Mouse (Mus musculus): Measurements from ENCODE around the gene Baz2b.
"Not testable (repeated sequence)": the region's sequence is repeated elsewhere in the genome, so short reads cannot be mapped to it uniquely, and the experiment has no call there.

Gene Baz2b

DNA sequence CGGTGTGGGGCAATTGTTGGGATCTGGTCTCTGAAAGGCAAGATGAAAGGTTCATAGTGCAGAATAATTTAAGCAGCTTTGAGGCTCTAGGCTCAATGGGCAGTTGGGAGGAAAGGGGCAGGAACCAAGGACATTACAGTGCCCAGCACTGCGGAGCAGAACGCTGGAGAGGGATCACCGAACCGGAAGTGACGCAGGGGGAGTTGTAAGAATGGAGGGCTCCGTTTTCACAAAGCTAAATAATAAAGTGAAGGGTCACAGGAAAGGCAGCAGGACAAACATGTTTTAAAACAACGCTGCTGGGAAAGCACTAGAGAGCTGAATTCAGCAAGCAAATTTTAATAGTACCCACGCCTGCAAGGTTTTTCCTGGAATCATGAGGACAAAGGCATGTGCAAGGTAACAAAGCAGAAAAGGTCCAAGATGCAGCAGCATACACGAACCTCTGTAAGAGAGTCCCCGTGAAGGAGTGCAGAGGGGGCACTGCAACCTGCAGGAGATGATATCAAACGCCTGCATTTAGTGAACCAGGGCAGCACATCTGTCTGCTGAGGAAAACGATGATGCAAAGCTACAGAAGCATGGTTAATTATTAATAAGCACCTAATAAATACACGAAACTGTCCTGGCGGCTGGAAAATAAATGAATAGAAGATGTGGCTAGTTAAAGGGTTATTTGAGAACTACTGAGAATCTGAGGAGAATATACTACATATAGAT lies 120.0 kb downstream of the Baz2b start:
- no peak for DNase-seq (ENCODE audit: low read depth, low spot score)

DNA sequence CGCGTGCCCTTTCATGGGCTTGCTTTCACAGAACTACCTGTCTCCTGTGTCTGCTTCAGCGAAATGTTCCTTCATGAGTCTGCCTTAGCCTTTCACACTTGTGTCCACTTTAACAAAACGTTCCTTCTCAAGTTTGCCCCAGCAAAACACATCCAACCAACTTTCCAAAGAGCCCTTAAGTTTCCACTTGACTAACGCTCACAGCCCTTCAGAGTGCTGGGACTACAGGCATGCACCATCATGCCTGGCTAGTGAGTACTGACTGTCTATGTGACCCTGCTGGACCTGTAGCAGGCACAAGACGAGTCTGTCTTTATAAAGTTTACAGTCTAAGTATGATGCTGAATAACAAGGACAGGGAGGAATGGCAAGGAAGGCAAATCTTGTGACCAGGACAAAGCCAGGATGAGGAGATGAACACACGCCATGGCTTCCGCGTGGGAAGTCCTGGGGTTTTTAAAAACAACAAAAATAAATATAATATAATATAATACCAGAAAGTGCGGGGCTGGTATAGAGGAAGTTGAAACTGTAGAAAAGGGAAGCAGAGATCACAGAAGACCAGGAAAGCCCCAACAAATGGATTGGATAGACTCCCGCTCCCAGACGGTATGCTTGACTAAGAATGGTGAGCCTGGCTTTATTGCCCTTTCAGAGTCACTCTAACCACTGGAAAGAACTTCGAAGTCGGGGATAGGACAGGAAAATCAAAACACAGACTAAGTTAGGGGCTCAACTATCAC lies 120.7 kb downstream of the Baz2b start:
- DNase-seq (ENCODE audit: low read depth, low spot score), result no peak

DNA sequence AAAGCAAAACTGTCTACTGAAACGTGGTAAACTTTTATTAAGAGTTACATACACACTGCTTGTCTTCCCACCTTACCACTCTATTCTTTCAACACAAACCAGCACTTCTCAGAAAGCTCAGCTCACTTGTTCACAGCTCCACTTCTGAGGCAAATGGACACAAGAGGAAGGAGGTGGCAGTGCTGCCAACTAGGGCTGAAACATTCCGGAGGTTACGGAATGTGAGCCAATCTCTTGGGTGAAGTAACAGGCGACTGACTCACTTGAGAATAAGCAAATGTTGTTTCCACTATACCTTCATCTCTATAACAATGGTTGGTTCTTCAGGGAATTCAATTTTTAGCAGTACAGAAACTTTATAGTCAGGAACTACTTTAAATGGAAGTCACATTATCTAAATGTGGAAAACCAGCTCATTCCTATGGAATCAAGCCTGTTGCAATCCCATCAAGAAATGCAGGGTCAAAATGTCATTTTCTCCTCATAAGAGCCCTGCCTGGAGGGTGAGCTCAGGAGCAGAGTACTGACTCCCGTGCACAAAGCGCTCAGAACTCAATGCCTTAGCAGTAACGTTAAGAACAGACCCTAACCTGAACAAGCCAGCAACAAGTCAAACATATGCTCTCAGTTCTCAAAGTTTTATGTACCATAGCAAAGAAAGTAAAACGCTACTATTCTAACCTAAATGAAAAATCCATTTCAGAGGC lies 123.3 kb downstream of the Baz2b start:
- DNase-seq (ENCODE audit: low read depth, low spot score), result no peak

DNA sequence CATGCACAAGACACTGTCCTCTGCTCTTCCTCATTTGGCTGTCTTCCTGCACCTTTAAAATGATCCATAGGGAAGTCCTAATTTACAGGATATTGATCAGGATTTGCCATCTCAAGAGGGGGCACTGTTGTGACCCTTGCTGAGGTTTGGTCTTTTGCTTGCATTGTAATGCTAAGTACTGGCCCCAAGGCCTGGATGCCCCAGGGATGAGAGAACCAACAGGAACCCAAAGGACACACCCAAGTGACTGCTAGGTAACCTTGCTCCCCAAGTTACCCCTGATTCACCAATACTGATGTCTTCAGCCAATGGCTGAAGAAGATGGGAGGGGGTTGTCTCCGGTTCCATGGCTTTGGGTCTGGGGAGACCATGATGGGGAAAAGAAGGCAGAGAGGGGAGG lies 124.8 kb downstream of the Baz2b start:
- DNase-seq (ENCODE audit: low read depth, low spot score), result no peak

DNA sequence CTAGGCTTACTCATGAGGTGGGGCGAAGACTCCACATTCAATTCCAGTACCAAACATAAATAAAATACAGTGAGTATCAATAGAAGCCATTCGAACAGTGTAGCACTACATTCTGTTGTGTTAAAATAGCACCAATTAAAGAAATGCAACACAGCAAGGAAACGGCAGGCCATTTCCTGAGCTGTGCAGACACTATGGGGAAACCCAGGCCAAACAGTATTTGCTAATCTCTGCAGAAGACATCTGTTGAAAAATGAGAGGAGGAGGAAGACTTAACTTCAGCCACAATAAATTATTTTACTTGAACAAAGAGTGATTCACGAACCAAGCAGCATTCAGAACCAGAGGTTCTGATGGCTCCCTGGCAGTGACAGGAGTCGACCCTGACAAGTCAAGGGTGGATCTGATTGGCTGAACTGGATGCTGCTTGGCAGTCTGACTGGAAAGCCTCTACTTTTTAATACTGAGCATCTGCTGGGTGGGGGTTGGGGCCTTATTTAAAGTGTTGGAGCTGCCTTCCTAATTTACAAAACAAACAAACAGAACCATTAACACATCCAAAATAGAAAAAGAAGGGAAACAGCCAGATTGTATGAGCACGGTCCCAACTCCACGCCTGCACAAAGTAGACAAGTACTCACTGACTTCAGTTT lies 126.5 kb downstream of the Baz2b start:
- no peak for DNase-seq (ENCODE audit: low read depth, low spot score)

DNA sequence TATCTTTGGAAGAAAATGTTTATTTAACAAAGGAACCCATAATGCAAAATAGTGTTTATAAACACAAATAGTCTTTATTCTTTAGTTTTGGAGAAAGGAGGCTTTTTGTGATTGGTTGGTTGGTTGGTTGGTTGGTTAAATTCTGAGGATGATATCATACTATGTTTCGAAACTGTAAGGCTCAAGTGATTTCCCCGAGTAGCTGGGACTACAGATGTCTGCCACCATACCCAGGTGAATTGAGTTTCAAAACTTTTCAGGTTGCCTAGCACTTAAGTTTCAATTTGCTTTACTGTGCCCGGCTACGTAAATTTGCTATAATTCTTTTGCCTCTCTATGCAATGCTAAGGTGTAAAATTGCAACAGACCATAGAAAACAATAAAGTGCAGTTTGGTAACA lies 127.4 kb downstream of the Baz2b start:
- no peak for DNase-seq (ENCODE audit: low read depth, low spot score)

DNA sequence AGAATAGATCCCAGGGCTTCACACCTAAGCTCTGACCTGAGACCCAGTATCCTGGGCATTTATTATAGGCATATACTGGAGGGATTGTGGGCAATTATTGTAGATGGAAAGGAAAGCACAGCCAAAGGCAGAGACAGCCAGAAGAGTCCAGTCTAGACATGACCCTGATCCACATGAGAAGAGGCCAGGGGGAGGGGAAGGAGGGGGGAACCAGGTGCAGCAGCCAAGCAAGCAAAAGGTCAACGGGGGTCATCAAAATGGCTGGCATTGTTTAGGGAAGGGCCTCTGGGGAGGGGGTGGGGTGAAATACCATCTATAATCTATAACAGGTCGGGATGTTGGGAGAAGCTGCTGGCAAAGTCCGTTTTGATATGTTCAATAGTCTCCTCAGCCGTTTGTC lies 128.8 kb downstream of the Baz2b start:
- DNase-seq (ENCODE audit: low read depth, low spot score), result no peak

DNA sequence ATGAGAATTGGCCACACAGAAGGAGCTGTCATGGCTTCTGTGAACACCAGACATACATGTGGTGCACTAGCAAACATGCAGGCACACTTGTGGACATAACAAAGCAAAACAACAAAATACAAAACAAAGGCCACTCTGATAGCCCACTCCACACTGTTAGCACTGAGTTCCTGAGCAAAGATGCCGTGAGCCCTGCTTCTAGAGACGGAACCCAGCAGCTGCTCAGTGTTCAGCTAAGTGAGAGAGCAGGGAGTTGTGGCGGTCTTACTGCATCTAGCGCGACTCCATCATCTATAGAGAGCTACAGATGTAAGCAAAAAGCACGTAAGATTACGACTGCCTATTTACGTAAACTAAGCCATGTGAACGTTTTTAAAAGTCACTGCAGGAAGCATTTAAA lies 132.0 kb downstream of the Baz2b start:
- DNase-seq (ENCODE audit: low read depth, low spot score), result no peak

DNA sequence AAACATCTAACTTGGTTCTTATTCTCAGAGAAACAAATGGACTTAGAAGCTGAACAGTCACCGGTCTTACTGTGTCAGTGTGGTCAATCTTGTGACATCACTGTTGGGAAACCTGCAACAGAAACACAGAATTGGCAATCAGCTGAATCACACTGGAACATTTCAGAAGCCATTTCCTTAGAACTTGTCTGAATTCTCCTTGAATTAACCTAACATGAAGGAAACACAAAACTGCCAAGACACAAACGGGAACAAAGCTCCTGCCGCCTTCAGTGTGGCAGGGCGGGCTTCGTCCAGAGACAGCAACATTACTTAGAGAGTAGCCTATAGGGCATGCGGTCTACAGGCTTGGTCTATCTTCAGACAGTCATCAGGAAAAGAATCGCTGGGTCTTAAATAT lies 132.8 kb downstream of the Baz2b start:
- DNase-seq (ENCODE audit: low read depth, low spot score), result no peak

DNA sequence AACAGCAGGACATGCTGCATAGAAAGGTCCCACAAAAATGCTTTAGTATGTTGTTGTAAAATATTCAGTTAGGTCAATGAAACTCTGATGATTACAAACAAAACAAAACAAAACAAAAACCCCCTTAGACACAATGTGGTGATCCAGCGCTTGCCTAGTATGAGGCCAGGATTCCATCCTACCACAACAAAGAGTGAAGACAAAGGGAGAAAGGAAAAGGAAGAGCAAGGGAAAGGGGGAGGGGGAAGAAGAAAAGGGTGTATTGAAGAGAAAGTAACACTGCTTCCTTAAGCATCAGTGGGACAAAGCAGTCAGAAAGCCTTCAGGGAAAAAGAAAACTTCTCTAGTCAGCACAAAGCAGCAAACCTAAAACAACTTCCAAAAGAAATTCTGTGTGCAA lies 133.6 kb downstream of the Baz2b start:
- no peak for DNase-seq (ENCODE audit: low read depth, low spot score)

DNA sequence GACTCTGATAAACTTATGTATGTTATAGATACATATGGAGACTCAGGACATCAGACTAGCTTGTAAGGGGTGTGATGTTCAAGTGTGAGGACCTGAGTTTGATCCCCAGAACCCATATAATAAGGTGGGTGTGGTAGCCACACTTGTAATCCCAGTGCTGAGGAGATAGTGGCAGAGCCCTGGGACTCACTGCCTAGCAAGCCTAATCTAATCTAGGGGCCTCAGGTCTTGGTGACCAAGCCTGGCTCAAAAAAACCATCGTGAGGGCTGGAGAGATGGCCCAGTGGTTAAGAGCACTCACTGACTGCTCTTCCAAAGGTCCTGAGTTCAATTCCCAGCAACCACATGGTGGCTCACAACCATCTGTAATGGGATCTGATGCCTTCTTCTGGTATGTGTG lies 135.8 kb downstream of the Baz2b start:
- DNase-seq (ENCODE audit: low read depth, low spot score), result not testable (repeated sequence)

DNA sequence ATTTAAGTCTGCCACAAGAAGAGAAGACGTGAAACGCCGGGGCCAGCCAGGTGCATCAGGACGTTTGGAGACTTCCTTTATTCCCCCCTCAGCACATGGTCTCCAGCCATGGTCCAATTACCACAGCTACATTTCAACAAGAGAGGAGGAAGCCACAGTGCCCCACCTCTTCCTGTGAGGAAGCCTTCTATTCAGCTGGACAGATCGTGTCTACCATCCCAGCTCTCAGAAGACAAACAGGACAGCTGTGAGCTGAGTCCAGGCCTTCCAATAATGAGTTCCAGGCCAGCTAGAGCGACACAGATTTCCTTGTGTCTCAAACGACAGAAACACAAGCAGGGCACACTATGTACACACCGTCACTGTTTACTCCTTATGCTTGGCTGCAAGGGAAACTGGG lies 137.8 kb downstream of the Baz2b start:
- no peak for DNase-seq (ENCODE audit: low read depth, low spot score)

DNA sequence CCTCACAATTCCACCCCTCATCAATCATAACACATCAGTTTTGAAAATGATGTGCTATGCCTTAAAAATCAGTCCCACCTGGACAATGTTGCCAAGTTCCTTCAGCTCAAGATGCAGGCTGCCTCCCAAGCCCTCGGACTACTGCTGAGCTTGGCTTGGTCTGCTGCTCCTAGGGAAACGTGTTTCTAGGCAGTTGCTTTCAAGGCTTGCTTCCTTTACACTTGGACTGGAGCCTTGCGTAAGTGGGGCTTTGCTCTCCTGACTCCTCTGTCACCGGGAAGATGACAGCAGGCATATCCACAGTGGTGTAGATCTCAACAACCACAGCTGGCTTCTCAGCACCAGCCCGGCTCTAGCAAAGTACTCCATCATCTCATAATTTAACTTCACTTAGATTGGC lies 138.7 kb downstream of the Baz2b start:
- no peak for DNase-seq (ENCODE audit: low read depth, low spot score)

DNA sequence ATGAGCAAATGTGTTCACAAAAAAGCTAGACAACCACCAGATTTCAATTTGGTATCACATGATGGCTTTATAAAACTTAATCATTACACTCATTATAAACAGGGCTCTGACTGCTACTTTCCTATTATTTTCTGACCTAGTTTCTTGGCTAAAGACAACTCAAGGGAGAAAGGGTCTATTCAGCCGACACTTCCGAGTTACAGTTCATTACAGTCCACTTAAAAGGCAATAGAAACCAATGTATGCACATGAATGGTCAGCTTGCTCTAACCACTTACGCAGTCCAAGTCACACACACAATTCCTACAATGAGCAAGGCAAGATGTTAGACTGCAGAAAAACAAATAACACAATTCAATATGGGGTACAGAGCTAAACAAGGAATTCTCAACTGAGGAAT lies 141.2 kb downstream of the Baz2b start:
- DNase-seq (ENCODE audit: low read depth, low spot score), result no peak

DNA sequence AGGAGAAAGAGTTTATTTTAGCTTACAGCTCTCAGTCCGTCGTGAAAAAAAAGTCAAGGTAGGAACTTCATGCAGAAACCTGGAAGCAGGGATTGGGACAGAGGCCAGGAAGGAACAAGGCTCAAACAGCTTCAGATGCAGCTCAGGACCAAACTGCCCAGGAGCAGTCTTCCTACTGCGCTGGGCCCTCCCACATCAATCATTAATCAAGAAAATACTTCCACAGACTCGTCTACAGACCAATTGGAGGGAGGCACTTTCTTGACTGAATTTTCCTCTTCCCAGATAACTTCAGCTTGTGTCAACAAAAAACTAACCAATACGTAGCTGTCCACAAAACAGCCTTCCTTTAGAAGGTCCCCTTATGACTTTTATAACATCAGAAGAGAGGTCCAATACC lies 144.2 kb downstream of the Baz2b start:
- no peak for DNase-seq (ENCODE audit: low read depth, low spot score)

DNA sequence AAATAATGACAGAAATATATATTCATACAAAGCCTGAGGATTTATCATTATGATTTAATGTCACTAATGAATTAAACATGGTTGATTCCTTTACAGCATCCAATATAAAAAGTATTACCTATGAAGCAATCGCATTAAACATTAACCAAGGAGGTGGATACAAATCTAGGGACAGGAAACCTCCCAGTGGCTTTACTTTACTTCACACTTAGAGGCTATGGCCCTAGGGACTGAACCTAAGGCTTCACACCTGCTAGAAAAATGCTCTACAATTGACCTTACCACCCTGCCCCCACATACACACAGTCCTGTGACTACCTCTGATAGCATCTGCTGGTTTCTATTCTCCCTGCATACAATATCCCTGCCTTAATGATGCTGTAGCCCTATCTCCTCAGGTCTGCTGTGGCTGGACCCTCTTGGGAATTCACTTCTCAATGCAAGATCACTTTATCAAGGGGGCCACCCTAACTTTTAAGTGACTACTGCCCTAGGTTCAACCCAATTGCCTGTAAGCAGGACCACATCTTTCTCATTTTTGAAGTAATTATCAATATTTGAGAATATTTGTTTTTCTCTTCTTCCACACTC lies 149.4 kb downstream of the Baz2b start:
- DNase-seq (ENCODE audit: low read depth, low spot score), result no peak

DNA sequence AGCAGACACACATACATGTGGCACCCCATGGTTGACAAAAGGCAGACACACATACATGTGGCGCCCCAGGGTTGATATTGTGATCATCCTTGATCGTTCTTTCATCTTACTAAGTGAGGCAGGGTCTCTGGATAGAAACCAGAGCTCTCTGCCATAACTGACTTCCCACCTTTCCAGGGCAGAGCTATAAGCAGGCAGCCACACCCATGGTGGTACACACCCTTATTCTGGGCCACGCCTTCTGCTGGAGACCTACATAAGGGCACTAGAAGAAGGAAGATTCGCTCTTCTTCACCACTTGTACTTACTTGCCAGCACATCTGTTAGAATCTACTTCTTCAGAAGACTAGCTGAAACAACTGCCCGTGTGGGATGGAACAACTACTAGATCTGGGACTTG lies 150.3 kb downstream of the Baz2b start:
- no peak for DNase-seq (ENCODE audit: low read depth, low spot score)

DNA sequence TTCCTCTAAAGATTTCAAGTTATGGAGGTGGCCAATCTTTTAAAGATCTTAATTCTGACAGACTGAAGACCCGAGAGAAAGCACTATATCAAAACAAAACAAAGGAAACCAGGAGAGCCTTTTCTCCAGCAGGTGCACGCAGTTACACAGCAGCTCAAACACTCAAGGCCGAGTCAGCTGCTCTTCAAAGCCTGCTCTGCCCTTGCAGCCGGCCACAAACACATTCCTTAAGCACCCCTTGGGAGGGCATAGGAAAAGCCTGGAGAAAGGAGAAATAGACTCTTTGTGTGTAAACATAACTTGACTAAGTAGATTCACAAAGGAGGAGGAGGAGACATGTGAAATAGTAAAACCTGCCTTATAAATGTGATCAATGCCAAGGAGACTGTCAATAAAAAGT lies 153.6 kb downstream of the Baz2b start:
- DNase-seq (ENCODE audit: low read depth, low spot score), result no peak

DNA sequence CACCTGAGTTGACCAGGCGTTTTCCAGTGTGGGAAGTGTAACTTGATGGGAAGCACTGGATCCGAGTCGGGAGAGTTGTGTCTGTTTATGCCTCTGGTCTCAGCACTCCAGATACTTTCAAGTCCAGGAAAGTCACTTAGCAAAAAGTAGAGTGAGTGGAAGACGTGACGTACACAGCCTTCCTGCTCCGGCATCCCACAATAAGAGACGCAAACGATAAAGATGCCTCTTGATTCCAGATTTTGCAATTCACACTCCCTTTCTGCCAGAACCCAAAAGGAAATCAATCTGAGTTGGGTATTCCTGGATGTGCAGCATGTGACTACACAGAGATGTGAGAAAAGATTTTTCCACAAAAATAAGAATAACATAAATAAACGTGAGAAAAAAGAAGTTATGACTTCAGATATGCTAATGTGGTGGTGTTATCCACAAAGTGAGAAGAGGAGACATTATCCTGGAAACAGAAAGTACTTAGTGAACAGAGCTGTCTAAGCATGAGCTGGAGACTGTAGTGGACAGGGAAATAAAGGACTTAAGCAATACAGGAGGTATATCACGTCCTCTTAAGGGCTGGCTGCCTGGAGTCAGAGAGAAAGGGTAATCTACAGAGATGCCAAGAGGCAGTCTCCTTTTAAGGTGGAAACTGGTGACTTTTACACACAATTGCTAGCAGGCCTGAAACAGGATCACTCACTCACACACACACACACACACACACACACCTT lies 154.7 kb downstream of the Baz2b start:
- DNase-seq (ENCODE audit: low read depth, low spot score), result no peak

DNA sequence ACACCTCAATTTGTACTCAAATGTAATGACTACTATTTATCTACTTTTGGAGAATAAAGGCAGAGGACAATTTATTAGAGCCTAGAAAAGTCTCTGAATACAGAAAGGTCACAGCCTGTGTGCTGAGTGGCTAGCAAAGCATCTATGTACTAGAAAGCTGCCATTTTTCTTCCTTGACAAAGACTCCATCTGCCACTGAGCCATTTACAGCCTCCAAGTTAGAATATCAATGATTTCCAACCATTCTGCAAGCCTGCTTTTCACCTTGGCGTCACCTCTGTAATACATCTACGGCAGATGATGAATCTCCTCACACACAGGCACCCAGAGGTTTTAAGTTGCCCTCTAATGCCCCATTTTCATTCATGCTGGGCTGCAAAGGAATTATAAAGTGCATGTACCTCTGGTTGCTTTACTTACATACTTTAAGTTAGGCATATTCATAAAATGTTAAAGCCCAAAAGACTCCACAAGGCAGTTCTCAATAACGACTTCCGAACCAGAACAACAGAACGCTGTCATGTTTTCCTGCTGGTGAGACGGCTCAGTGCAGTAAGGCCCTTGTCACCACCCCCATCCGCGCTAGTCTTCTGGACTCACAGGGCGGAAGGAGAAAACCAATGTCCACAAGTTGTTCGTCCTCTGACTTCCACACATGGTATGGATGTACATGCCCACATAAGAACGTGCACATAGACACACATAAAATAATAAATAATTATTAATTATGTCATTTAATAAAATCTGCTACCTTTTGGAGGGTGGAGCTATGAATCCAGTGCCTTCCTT lies 156.2 kb downstream of the Baz2b start:
- no peak for DNase-seq (ENCODE audit: low read depth, low spot score)

Data from retina, postnatal 7 days (tissue).